Mouse (Mus musculus): ENCODE results near the gene Col4a4.

Gene Col4a4

GRCm38 (mm10) chr1:82578320-82578719 is 8.3 kb downstream of the Col4a4 start:
- peak in 1 of 2 experiments; percentile 15 for DNase-seq (ENCODE audit: inconsistent age in 2 of 2, low spot score in 1 of 2)

DNA sequence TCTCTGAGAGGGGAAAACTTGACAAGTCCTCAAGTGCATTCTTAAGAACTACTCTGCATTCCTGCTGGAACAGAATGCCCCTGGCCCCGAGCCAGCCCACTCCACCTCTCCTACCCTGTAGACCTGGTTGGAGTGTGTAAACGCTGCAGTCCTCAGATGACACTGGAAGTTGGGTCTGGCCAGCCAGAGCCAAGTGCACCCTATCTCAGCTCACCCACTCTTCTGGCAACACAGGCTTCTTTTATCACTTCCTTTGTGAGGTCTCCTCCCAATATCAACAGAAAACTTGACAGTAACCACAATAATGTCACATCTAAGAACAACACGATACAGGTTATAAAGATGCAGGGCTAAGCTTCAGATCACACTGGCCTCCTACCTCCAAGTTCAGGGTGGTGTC is 8.7 kb downstream of the Col4a4 start:
- DNase-seq (ENCODE audit: inconsistent age in 2 of 2, low spot score in 1 of 2) = peak; percentile 20 to 37

DNA sequence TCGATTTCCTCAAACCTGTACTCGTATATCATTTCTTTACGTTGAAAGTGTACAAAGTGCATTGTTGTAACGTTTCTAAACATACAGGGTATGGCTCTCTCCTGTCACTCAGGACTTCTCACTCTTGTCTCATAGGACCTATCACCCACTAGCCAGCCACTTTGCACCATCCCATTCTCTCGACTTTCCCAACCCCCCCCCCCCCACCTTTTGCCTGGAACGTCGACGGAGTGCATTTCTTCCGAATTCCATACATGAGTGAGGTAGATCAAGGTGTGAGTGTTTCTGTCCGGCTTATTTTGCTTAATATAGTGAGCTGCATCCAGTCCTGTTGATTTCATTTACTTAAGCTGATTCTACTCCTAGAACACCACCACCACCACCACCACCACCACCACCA is 9.3 kb downstream of the Col4a4 start:
- no peak for DNase-seq (ENCODE audit: inconsistent age in 2 of 2, low spot score in 1 of 2)

GRCm38 (mm10) chr1:82576182-82576581 is 10.5 kb downstream of the Col4a4 start:
- DNase-seq (ENCODE audit: inconsistent age in 2 of 2, low spot score in 1 of 2) = no peak

DNA sequence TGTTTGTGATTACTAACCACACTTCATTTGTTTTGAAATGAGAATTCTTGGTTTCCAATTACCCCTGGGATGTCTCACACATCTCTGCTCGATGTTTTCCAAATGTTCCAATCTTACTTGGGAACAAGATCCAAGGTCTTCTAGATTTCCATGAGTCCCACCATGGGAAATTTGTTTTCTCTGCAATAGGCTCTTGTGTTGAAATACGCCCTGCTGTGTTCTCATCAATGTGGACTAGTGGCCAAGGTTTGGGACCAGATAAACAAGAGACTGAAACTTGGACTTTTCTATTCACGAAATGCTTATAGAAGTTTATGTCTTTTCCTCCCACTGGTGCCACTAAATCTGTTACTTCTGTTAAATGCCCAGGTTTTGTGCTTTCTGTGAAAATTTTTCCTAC is 11.0 kb downstream of the Col4a4 start:
- DNase-seq (ENCODE audit: inconsistent age in 2 of 2, low spot score in 1 of 2) = no peak

DNA sequence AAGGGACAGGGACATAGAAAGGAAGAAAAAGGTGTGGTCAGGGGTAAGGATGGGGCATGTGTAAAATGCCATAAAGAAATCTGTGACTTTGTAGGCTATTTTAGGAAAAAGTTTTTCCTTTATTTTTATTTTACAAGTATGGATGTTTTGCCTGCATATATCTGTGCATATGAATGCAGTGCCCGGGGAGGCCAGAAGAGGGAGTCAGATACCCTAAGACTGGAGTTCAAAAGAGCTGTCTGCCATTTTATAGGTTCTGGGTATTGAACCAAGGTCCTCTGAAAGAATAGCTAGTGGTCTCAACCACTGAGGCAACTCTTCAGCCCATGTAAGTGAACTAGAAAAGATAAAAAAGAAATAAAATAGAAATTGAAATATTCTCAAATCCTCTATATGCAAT is 14.9 kb downstream of the Col4a4 start:
- peak; percentile 8 to 60 for DNase-seq (ENCODE audit: inconsistent age in 2 of 2, low spot score in 1 of 2)

GRCm38 (mm10) chr1:82569405-82569804 is 17.2 kb downstream of the Col4a4 start:
- DNase-seq (ENCODE audit: inconsistent age in 2 of 2, low spot score in 1 of 2) = no peak

GRCm38 (mm10) chr1:82560223-82560622 is 26.4 kb downstream of the Col4a4 start:
- no peak for DNase-seq (ENCODE audit: inconsistent age in 2 of 2, low spot score in 1 of 2)

DNA sequence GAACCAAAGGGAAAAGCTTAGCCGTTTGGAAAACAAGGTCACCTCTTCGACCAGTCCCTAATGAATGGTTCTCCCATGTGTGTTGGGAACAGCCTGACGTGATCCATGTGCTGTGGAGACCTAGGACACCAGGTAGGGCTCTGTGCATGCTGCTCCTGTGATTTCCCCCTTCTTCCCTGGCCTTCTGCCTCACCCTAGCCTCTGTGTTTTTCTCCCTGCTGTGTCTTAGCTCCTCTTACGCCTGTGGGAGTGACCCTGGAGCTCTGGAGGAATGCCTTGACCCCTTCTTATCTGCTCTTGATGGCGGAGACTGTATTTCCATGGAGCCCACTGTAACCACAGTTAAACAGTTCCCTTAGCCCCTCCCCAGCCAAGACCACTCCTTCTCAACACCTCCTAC is 31.8 kb downstream of the Col4a4 start:
- peak in 1 of 2 experiments; percentile 47 for DNase-seq (ENCODE audit: inconsistent age in 2 of 2, low spot score in 1 of 2)

DNA sequence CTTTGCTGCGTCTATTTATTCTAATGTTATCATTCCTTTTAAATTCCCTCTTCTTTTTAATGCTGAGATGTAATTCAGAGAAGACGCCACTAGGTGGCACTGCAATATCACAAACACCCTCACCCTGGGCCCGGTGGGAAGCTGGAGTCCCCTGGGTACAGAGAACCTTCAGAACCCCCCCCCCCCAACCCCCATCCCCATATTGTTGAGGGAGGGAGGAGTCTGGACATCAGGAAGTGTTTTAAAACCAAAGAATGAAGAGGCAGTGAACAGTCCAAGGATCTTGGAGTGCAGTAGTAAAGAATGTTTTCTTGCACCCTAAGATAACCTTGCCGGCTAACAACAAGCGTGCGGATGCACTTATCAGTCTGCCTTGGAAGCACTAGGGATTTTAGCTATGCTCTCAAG is 32.2 kb downstream of the Col4a4 start:
- peak in 1 of 2 experiments; percentile 62 for DNase-seq (ENCODE audit: inconsistent age in 2 of 2, low spot score in 1 of 2)

GRCm38 (mm10) chr1:82545199-82545960 is 41.3 kb downstream of the Col4a4 start:
- DNase-seq (ENCODE audit: inconsistent age in 2 of 2, low spot score in 1 of 2) = no peak

- DNase-seq (ENCODE audit: inconsistent age in 2 of 2, low spot score in 1 of 2) = no peak
Observed at GRCm38 (mm10) chr1:82544419-82545185, 42.0 kb downstream of the Col4a4 start.

DNA sequence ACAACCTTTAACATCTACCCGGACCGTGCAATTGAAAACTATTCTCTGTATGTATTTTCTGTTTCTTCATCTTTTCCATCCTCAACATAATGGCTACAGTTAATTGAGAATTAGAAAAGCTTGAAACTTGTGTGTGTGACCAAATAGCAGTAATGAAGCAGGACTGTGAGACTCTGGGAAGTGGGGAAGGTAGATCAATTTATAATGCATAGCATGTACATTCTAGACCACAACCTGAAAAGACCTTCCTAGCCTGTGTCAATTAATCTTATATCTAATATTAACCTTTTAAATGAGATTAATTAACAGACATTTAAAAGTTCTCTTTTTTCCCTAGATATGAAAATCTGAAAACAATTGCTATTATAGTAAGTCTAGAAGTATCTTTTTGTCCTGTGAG is 42.7 kb downstream of the Col4a4 start:
- DNase-seq (ENCODE audit: inconsistent age in 2 of 2, low spot score in 1 of 2) = no peak

- DNase-seq (ENCODE audit: inconsistent age in 2 of 2, low spot score in 1 of 2) = no peak
Observed at GRCm38 (mm10) chr1:82540056-82540455, 46.6 kb downstream of the Col4a4 start.

DNA sequence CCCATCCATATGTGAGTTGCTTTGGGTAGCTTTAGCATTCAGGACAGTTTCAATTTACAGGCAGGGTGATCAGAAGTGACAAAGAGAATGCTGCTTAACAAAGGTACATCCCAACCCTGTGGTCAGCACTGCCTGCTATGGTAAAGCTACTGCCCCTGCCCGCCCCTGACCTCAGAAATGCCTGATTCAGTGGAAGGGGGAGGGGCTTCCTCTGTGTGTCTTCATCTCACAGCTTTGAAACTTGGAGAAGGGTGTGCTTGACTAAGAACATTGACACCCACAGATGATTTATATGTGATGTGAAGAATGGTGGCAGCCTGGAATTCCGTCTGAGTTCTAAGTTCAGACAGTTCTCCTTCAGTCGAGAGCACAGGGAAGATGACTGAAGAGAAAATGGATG is 48.8 kb downstream of the Col4a4 start:
- DNase-seq (ENCODE audit: inconsistent age in 2 of 2, low spot score in 1 of 2) = no peak

DNA sequence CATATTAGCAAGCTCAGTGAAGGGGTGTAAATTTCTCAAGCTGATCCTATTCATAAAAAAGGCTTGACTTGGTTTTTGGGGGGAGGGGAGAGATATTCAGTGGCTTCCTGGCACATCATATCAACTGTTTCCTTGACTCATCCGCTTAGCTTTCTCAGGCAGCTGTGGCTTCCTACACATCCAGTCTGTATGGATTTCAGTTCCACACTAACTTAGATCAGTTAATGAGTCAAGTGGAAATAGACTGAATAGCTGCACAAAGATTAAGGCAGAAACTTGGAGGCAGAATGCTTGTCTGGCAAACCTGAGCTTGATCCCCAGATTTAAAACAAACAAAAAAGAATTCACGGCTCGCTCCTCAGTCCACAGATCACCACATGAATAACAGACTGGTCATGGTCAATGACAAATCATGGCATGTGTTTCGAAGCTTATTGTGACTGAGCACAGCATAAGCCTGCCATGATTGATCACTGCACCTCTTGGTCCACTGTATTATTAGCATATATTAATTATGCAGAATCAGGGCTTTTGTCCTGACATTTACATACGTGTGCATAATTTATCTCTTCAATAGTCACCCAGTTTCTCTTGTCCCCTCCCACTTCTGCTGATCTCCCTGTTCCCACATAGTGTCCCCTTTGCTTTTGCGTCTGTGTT is 50.0 kb downstream of the Col4a4 start:
- DNase-seq (ENCODE audit: inconsistent age in 2 of 2, low spot score in 1 of 2) = no peak

DNA sequence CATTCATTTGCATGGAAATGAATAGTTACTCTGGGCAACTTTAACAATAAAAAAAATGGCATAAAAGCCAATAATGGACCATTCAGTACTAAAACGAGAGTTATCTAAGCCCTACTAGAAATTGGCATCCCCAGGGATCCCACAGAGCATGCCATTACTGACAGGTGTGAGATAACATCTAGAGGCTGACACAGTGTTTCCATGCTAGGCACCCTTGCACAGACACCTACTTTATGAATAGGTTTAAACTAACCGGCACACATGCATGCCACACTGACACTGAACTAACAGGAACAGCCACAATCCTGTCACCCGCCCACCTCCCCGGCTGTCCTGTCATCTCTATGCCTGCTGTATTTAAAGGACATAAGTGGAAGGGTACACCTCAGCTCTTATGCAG is 58.7 kb downstream of the Col4a4 start:
- DNase-seq (ENCODE audit: inconsistent age in 2 of 2, low spot score in 1 of 2) = no peak

DNA sequence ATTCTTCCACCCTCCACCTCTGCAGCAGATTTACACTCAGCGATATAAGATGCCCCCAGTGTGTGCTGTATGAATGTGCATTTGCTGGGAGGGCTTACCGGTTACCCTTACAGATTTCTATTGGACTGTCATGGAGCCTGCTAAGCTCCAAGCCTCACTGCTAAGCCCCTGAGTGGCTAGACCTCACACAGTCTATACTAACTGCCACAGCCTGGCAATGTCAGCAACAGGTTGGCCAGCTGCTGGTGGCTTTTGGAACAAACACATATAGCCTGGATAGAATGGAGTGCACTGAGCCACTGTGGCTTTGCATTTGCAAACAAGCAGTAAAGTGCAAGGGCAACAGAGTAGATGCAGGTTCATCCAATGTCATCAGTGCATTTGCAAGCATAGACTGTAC is 94.7 kb downstream of the Col4a4 start:
- DNase-seq (ENCODE audit: inconsistent age in 2 of 2, low spot score in 1 of 2) = no peak

DNA sequence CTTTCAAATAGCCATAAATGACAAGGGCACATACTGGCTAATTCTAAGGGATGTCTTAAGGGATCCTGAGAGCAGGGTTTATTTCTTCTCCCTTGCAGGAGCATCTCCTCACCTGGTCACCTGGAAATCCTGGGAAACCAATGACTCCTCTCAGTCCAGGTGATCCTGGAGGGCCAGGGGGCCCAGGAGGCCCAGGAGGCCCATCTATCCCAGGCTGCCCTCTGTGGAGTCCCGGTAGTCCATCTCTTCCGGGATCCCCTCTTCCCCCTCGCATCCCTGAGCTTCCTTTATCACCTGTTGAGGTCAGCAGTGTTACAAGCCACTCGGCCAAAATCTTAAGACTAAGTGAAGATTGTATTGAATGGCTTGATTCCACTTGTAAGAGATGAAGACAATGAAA is 100.3 kb downstream of the Col4a4 start:
- no peak for DNase-seq (ENCODE audit: inconsistent age in 2 of 2, low spot score in 1 of 2)

- DNase-seq (ENCODE audit: inconsistent age in 2 of 2, low spot score in 1 of 2) = no peak
Observed at GRCm38 (mm10) chr1:82482371-82482770, 104.3 kb downstream of the Col4a4 start.

GRCm38 (mm10) chr1:82479696-82480487 is 106.8 kb downstream of the Col4a4 start:
- no peak for DNase-seq (ENCODE audit: inconsistent age in 2 of 2, low spot score in 1 of 2)

Data from adrenal gland, adult (tissue).